Mouse (Mus musculus) heart, embryonic 12.5 days (tissue): ENCODE data around the gene Plscr3. TPM values are rescaled to one million over a fixed set of nuclear protein-coding genes. Genes with fewer than 3 reads are reported as not detected.

ENCODE experiments used
- ATAC-seq: fragments of 200-750 bp; cut with Nextera tagmentation; 2 replicates; pipeline ENCODE4 v1.8.0; 2017; ENCODE audit warnings: moderate TSS enrichment, moderate library complexity; ENCODE audit not compliant: insufficient number of reproducible peaks, low FRiP score
- H3K27ac ChIP-seq: fragments of 300-500 bp; sonication (generic); 2 replicates; pipeline ENCODE4 v1.5.1; 2016; ENCODE audit warnings: mild to moderate bottlenecking, moderate library complexity; ENCODE audit not compliant: poor library complexity, severe bottlenecking
- H3K27me3 ChIP-seq: fragments of 300-500 bp; sonication (generic); replicated peaks from 2 replicates; pipeline ENCODE4 v1.6.1; 2016; ENCODE audit warnings: mild to moderate bottlenecking, moderate library complexity
- H3K36me3 ChIP-seq: fragments of 300-500 bp; sonication (generic); 2 replicates; pipeline ENCODE4 v1.6.1; 2016; ENCODE audit warnings: mild to moderate bottlenecking, moderate library complexity
- H3K4me1 ChIP-seq: fragments of 300-500 bp; sonication (generic); replicated peaks from 2 replicates; pipeline ENCODE4 v1.6.1; 2016; ENCODE audit warnings: mild to moderate bottlenecking
- H3K4me2 ChIP-seq: fragments of 300-500 bp; sonication (generic); 2 replicates; pipeline ENCODE4 v1.6.1; 2016; ENCODE audit warnings: mild to moderate bottlenecking, moderate library complexity
- H3K4me3 ChIP-seq: fragments of 300-500 bp; sonication (generic); 2 replicates; pipeline ENCODE4 v1.5.1; 2016; ENCODE audit warnings: mild to moderate bottlenecking
- H3K9ac ChIP-seq: fragments of 300-500 bp; sonication (generic); 2 replicates; pipeline ENCODE4 v1.6.1; 2016; ENCODE audit warnings: mild to moderate bottlenecking, moderate library complexity
- H3K9me3 ChIP-seq: fragments of 300-500 bp; sonication (generic); replicated peaks from 2 replicates; pipeline ENCODE4 v1.6.1; 2016; ENCODE audit warnings: mild to moderate bottlenecking, moderate library complexity
- WGBS: fragments of 180-500 bp; shearing (Covaris S2); methylation state at CpG from one replicate; pipeline ENCODE4 v1.1.7; 2016; 5-methylcytosine and 5-hydroxymethylcytosine counted together
- polyA plus RNA-seq: library from polyadenylated mRNA; unstranded; fragments of >200 nt; fragmentation: Nextera tagmentation; extraction: Ambion mirVana; gene quantifications from 2 replicates; pipeline ENCODE4 v1.2.1, GENCODE M21; 2016

Plscr3 gene
- polyA plus RNA-seq, 1 experiment from 2014 or later = 82.3 TPM

GRCm38 (mm10) chr11:69881787-69882670 lies 35.9 kb downstream of the Plscr3 start:
- no peaks in the 10 kb centered on the region for H3K36me3 ChIP-seq
- 61% methylated on average over 21 of the region's 21 CpGs for WGBS
- H3K9ac ChIP-seq = peak overlapping the region; percentile 75
- ATAC-seq = no peak
- no peaks in the 10 kb centered on the region for H3K9me3 ChIP-seq
- peak overlapping the region; percentile 91 for H3K27ac ChIP-seq
- H3K4me3 ChIP-seq = peak overlapping the region; percentile 58
- peaks cover 61% of the 10 kb centered on the region for H3K4me1 ChIP-seq
- H3K27me3 ChIP-seq = no peaks in the 10 kb centered on the region
- H3K4me2 ChIP-seq = peak overlapping the region; percentile 85

- Histone ChIP-seq H3K36me3 (no peaks in the 10 kb centered on the region), H3K4me2 (no peak overlapping the region), H3K9me3 (no peaks in the 10 kb centered on the region), H3K4me3 (no peak overlapping the region), H3K9ac (no peak overlapping the region), H3K27me3 (no peaks in the 10 kb centered on the region), H3K27ac (no peak overlapping the region), H3K4me1 (peaks cover 59% of the 10 kb centered on the region)
- WGBS = 60% methylated on average over 4 of the region's 4 CpGs
- no peak for ATAC-seq
Measured at GRCm38 (mm10) chr11:69883066-69883465, 36.9 kb downstream of the Plscr3 start.

- no peak overlapping the region for H3K4me2 ChIP-seq
- peaks cover 55% of the 10 kb centered on the region for H3K4me1 ChIP-seq
- no peak overlapping the region for H3K27ac ChIP-seq
- no peak for ATAC-seq
- H3K36me3 ChIP-seq = no peaks in the 10 kb centered on the region
- WGBS = 76% methylated on average over 8 of the region's 8 CpGs
- H3K9me3 ChIP-seq = no peaks in the 10 kb centered on the region
- no peaks in the 10 kb centered on the region for H3K27me3 ChIP-seq
- H3K9ac ChIP-seq = peak overlapping the region; percentile 39; the same call in 1 of the 2 replicates
- no peak overlapping the region for H3K4me3 ChIP-seq
Measured at GRCm38 (mm10) chr11:69883527-69884151, 37.5 kb downstream of the Plscr3 start.

- H3K9ac ChIP-seq = peak overlapping the region; percentile 39; the same call in 1 of the 2 replicates
- WGBS = 57% methylated on average over 9 of the region's 9 CpGs
- H3K9me3 ChIP-seq = no peaks in the 10 kb centered on the region
- no peaks in the 10 kb centered on the region for H3K27me3 ChIP-seq
- H3K27ac ChIP-seq = peak overlapping the region; percentile 43; the same call in 1 of the 2 replicates
- H3K4me1 ChIP-seq = peaks cover 49% of the 10 kb centered on the region
- no peak overlapping the region for H3K4me3 ChIP-seq
- no peaks in the 10 kb centered on the region for H3K36me3 ChIP-seq
- peak overlapping the region; percentile 14 for H3K4me2 ChIP-seq
- ATAC-seq = no peak
Measured at GRCm38 (mm10) chr11:69884240-69884639, 38.1 kb downstream of the Plscr3 start.

- peak overlapping the region; percentile 43; the same call in 1 of the 2 replicates for H3K27ac ChIP-seq
- no peak overlapping the region for H3K9ac ChIP-seq
Measured at GRCm38 (mm10) chr11:69884663-69885062, 38.5 kb downstream of the Plscr3 start.

GRCm38 (mm10) chr11:69886907-69887635 lies 40.9 kb downstream of the Plscr3 start:
- H3K9ac ChIP-seq = no peak overlapping the region
- no peak overlapping the region for H3K4me2 ChIP-seq
- peak; percentile 46; the same call in 1 of the 2 replicates for ATAC-seq
- no peak overlapping the region for H3K27ac ChIP-seq
- H3K9me3 ChIP-seq = no peaks in the 10 kb centered on the region
- peaks cover 52% of the 10 kb centered on the region for H3K4me1 ChIP-seq
- H3K27me3 ChIP-seq = no peaks in the 10 kb centered on the region
- WGBS = 38% methylated on average over 8 of the region's 8 CpGs
- H3K36me3 ChIP-seq = no peaks in the 10 kb centered on the region
- no peak overlapping the region for H3K4me3 ChIP-seq

More at GRCm38 (mm10) chr11:69884663-69885062, 38.5 kb downstream of the Plscr3 start:
- no peak for ATAC-seq
- Histone ChIP-seq H3K9me3 (no peaks in the 10 kb centered on the region), H3K36me3 (no peaks in the 10 kb centered on the region), H3K27me3 (no peaks in the 10 kb centered on the region), H3K4me3 (no peak overlapping the region), H3K4me1 (peaks cover 44% of the 10 kb centered on the region), H3K4me2 (peak overlapping the region; percentile 14)
- 77% methylated on average over 8 of the region's 8 CpGs for WGBS

GRCm38 (mm10) chr11:69891482-69891881 lies 45.3 kb downstream of the Plscr3 start:
- H3K4me2 ChIP-seq = no peak overlapping the region
- H3K4me1 ChIP-seq = peaks cover 30% of the 10 kb centered on the region
- H3K36me3 ChIP-seq = no peaks in the 10 kb centered on the region
- H3K27ac ChIP-seq = 0 out of 2 replicates have a peak overlapping the region, but pooled peaks have one; percentile 1
- no peaks in the 10 kb centered on the region for H3K27me3 ChIP-seq
- 0 out of 2 replicates have a peak, but pooled peaks have one; percentile 9 for ATAC-seq
- H3K4me3 ChIP-seq = no peak overlapping the region
- no peak overlapping the region for H3K9ac ChIP-seq
- 16% methylated on average over 4 of the region's 4 CpGs for WGBS
- no peaks in the 10 kb centered on the region for H3K9me3 ChIP-seq

- Histone ChIP-seq H3K4me1 (peaks cover 41% of the 10 kb centered on the region), H3K27ac (no peak overlapping the region), H3K9ac (no peak overlapping the region), H3K27me3 (no peaks in the 10 kb centered on the region), H3K36me3 (no peaks in the 10 kb centered on the region), H3K4me2 (no peak overlapping the region), H3K9me3 (no peaks in the 10 kb centered on the region), H3K4me3 (no peak overlapping the region)
- ATAC-seq = no peak
- 74% methylated on average over 5 of the region's 5 CpGs for WGBS
Measured at GRCm38 (mm10) chr11:69894671-69895070, 48.5 kb downstream of the Plscr3 start.

GRCm38 (mm10) chr11:69895291-69895690 lies 49.1 kb downstream of the Plscr3 start, which contains the start of gene Acap1:
Gene Acap1 (minus strand): TSS chr11:69895539.
- H3K27me3 ChIP-seq = no peaks in the 10 kb centered on the region
- no peak within 1 kb of the TSS for H3K4me3 ChIP-seq
- H3K9me3 ChIP-seq = no peaks in the 10 kb centered on the region
- no peak within 1 kb of the TSS for H3K4me2 ChIP-seq
- no peaks in the 10 kb centered on the region for H3K36me3 ChIP-seq
- no peak for ATAC-seq
- no peak within 1 kb of the TSS for H3K9ac ChIP-seq
- 75% methylated on average over 4 of the region's 4 CpGs for WGBS
- no peak within 1 kb of the TSS for H3K27ac ChIP-seq
- peaks cover 40% of the 10 kb centered on the region for H3K4me1 ChIP-seq

- peaks cover 37% of the 10 kb centered on the region for H3K4me1 ChIP-seq
- H3K27ac ChIP-seq = no peak overlapping the region
- H3K9ac ChIP-seq = peak overlapping the region; percentile 55
Measured at GRCm38 (mm10) chr11:69899870-69900269, 53.7 kb downstream of the Plscr3 start.

More at GRCm38 (mm10) chr11:69899870-69900269, 53.7 kb downstream of the Plscr3 start:
- no peak for ATAC-seq
- Histone ChIP-seq H3K4me2 (peak overlapping the region; percentile 96), H3K4me3 (peak overlapping the region; percentile 96; the same call in 1 of the 2 replicates), H3K27me3 (no peaks in the 10 kb centered on the region), H3K9me3 (no peaks in the 10 kb centered on the region), H3K36me3 (peaks cover 15% of the 10 kb centered on the region)
- 25% methylated on average over 4 of the region's 4 CpGs for WGBS
